Mouse (Mus musculus) effector memory CD4-positive, alpha-beta T cell, adult 5 months (primary cell): ENCODE data around the gene Fbll1. TPM values are rescaled to one million over a fixed set of nuclear protein-coding genes. Genes with fewer than 3 reads are reported as not detected.

Experiments used
- polyA plus RNA-seq: library from polyadenylated mRNA; unstranded; fragments of 100-300 nt; shearing (Covaris generic); gene quantifications from one replicate; pipeline ENCODE4 v1.2.1, GENCODE M21; 2017

The Fbll1 gene
- not detected for polyA plus RNA-seq

GRCm38 (mm10) chr11:35798874-35799273 is at the start of gene Fbll1:
Gene Fbll1, minus strand, starts transcription at chr11:35798884.

GRCm38 (mm10) chr11:35834022-35834760 is 35.5 kb upstream of the Fbll1 start, which contains the start of gene Rars:
Gene Rars, minus strand, starts transcription at chr11:35834506.

GRCm38 (mm10) chr11:35769188-35769745 is 29.4 kb downstream of the Fbll1 start, which contains the start of gene Pank3:
Gene Pank3, plus strand, starts transcription at chr11:35769484.

Other genes with a start within 250 kb of the Fbll1 start
- 16.6 TPM for gene Pank3, start 29.4 kb downstream of the Fbll1 start, polyA plus RNA-seq
- gene Rars, start 35.6 kb upstream of the Fbll1 start, polyA plus RNA-seq, result 49.8 TPM
- gene Wwc1, start 181.6 kb upstream of the Fbll1 start, polyA plus RNA-seq, result 0.19 TPM